Mouse (Mus musculus) testis, adult 2 months (tissue): ENCODE data around the gene Gfi1b.

Source experiments
- CTCF ChIP-seq: fragments of 200-500 bp; IDR thresholded peaks from 2 replicates; pipeline ENCODE4 v1.5.1; 2012; ENCODE audit warnings: low read depth, mild to moderate bottlenecking, inconsistent platforms, low read length, moderate library complexity; ENCODE audit not compliant: control insufficient read depth, insufficient read depth, insufficient replicate concordance
- POLR2A ChIP-seq: fragments of 200-500 bp; IDR thresholded peaks from 2 replicates; pipeline ENCODE4 v1.6.1; 2012; ENCODE audit warnings: low read depth, mild to moderate bottlenecking, inconsistent platforms, low read length, moderate library complexity; ENCODE audit not compliant: control insufficient read depth

GRCm38 (mm10) chr2:28654295-28654694 is 32.5 kb upstream of the Gfi1b start:
- TF ChIP-seq CTCF, result peak; percentile 25; the same call in 1 of the 2 replicates
- TF ChIP-seq POLR2A, result no peak
